Mouse (Mus musculus) stomach, embryonic 16.5 days (tissue): ENCODE measurements around the gene Ugt2b5. TPM values are rescaled to one million over a fixed set of nuclear protein-coding genes. Genes with fewer than 3 reads are reported as not detected.
"Not testable (repeated sequence)": the region's sequence is repeated elsewhere in the genome, so short reads cannot be mapped to it uniquely, and the experiment has no call there.

ENCODE experiments used
- ATAC-seq: fragments of 200-750 bp; cut with Nextera tagmentation; 2 replicates; pipeline ENCODE4 v1.8.0; 2017; ENCODE audit warnings: moderate number of reproducible peaks, moderate TSS enrichment; ENCODE audit not compliant: insufficient read depth, low FRiP score
- H3K27ac ChIP-seq: fragments of 300-500 bp; sonication (generic); 2 replicates; pipeline ENCODE4 v1.5.1; 2014; ENCODE audit warnings: low read length
- H3K27me3 ChIP-seq: fragments of 300-500 bp; sonication (generic); 2 replicates; pipeline ENCODE4 v1.6.1; 2014; ENCODE audit warnings: low read length, control low read depth, mixed read lengths; ENCODE audit not compliant: control insufficient read depth, insufficient read depth
- H3K36me3 ChIP-seq: fragments of 300-500 bp; sonication (generic); 2 replicates; pipeline ENCODE4 v1.6.1; 2014; ENCODE audit warnings: low read length; ENCODE audit not compliant: control insufficient read depth, insufficient read depth
- H3K4me1 ChIP-seq: fragments of 300-500 bp; sonication (generic); 2 replicates; pipeline ENCODE4 v1.6.1; 2014; ENCODE audit warnings: low read length, control low read depth, mixed read lengths; ENCODE audit not compliant: control insufficient read depth, insufficient read depth
- H3K4me2 ChIP-seq: fragments of 300-500 bp; sonication (generic); 2 replicates; pipeline ENCODE4 v1.6.1; 2014; ENCODE audit warnings: low read depth, low read length, mixed read lengths
- H3K4me3 ChIP-seq: fragments of 300-500 bp; sonication (generic); replicated peaks from 2 replicates; pipeline ENCODE4 v1.5.1; 2014; ENCODE audit warnings: mild to moderate bottlenecking, low read length
- H3K9ac ChIP-seq: fragments of 300-500 bp; sonication (generic); 2 replicates; pipeline ENCODE4 v1.6.1; 2014; ENCODE audit warnings: low read length
- H3K9me3 ChIP-seq: fragments of 300-500 bp; sonication (generic); replicated peaks from 2 replicates; pipeline ENCODE4 v1.6.1; 2016; ENCODE audit warnings: low read length, control low read depth; ENCODE audit not compliant: control insufficient read depth
- WGBS: fragments of 180-500 bp; shearing (Covaris S2); extraction: QIAGEN DNeasy Blood & Tissue Kit; methylation state at CpG from one replicate; pipeline ENCODE4 v1.1.7; 2014; 5-methylcytosine and 5-hydroxymethylcytosine counted together
- polyA plus RNA-seq: library from polyadenylated mRNA; unstranded; fragments of >200 nt; fragmentation: Nextera tagmentation; extraction: Ambion mirVana; gene quantifications from 2 replicates; pipeline ENCODE4 v1.2.1, GENCODE M21; 2015

The Ugt2b5 gene
- 7.7 and 12.5 TPM in 2 replicates for polyA plus RNA-seq

GRCm38 (mm10) chr5:87140196-87140595 is at the start of gene Ugt2b5:
TSS of gene Ugt2b5 (minus strand) at chr5:87140318.
- not testable (repeated sequence) for ATAC-seq, H3K27ac ChIP-seq, H3K9ac ChIP-seq, H3K27me3 ChIP-seq, H3K36me3 ChIP-seq, H3K4me3 ChIP-seq, H3K4me2 ChIP-seq, H3K9me3 ChIP-seq, H3K4me1 ChIP-seq
- 88% methylated on average over 1 of the region's 2 CpGs for WGBS

GRCm38 (mm10) chr5:87175780-87176179 is 35.7 kb upstream of the Ugt2b5 start:
- not testable (repeated sequence) for ATAC-seq, H3K36me3 ChIP-seq, H3K9me3 ChIP-seq, H3K4me2 ChIP-seq, H3K27me3 ChIP-seq, H3K27ac ChIP-seq, H3K4me1 ChIP-seq, H3K9ac ChIP-seq, H3K4me3 ChIP-seq
- WGBS: 41% methylated on average over 2 of the region's 2 CpGs

GRCm38 (mm10) chr5:87174671-87175070 is 34.6 kb upstream of the Ugt2b5 start:
- ATAC-seq: no peak
- H3K4me1 ChIP-seq: no peaks in the 10 kb centered on the region
- no peak overlapping the region for H3K27ac ChIP-seq
- no peaks in the 10 kb centered on the region for H3K9me3 ChIP-seq
- H3K27me3 ChIP-seq: no peaks in the 10 kb centered on the region
- no peak overlapping the region for H3K9ac ChIP-seq
- H3K36me3 ChIP-seq: no peaks in the 10 kb centered on the region
- H3K4me3 ChIP-seq: no peak overlapping the region
- no peak overlapping the region for H3K4me2 ChIP-seq
- 79% methylated on average over 2 of the region's 2 CpGs for WGBS

DNA sequence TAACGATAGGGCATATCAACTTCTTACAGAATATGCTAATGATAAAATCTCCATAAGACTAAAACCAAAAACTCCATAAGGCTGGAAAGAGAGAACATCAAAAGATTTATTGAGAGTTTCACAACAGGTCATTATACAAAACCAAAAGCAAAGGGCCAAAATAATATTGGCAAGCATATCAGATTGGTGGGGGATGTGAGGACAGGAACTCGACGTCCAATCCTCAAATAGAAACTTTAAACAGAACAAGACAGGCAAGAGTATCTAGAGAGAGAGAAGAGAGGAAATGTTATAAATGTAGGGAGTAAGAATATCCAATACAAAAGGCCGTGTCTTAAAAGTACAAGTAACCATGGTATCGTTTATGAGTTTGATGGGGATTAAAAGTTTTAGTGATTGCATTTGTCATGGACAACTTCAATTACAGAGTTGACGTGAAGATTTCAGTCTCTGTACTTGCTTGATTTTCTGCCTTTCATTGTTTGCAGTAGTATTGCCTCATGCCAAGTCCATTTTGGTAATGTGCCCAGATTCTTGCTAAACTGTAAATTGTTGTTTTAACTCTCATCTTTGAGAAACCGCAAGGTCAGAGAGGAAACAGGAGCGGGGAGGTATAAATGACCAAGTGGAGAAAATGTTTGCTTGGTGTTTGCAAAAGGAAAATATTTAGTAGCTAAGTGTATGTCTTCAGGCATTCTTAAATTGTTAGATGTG is 7.8 kb upstream of the Ugt2b5 start:
- Histone ChIP-seq H3K4me2 (no peak overlapping the region), H3K27me3 (no peaks in the 10 kb centered on the region), H3K36me3 (no peaks in the 10 kb centered on the region), H3K9me3 (no peaks in the 10 kb centered on the region), H3K9ac (no peak overlapping the region), H3K4me3 (no peak overlapping the region), H3K27ac (no peak overlapping the region), H3K4me1 (0 out of 2 replicates have a peak, but pooled peaks cover 1% of the 10 kb centered on the region)
- 49% methylated on average over 8 of the region's 8 CpGs for WGBS
- ATAC-seq: no peak

DNA sequence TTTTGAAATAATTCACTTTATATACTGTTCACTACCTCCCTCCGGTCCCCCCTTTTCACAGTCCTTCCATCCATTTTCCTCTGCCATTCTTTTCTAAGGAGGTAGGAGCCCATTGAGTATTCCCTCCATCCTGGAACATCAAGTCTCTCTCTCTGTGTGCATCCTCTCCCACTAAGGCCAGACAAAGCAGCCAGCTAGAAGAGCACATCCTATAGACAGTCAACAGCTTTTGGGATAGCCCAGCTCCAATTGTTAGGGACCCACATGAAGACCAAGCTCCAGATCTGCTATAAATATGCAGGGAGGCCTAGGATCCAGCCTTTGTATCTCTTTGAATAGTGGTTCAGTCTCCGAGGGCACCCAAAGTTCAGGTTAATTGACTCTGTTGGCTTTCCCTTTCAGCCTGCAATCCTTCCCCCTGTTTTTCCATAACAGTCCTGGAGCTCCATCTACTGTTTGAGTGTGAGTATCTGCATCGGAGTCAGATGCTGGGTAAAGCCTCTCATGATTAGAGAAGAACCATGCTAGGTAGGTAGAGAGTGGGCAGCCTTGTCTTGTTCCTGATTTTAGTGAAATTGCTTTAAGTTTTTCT is 2.8 kb upstream of the Ugt2b5 start:
- ATAC-seq: peak; percentile 58; the same call in 1 of the 2 replicates
- no peak overlapping the region for H3K27ac ChIP-seq
- H3K4me3 ChIP-seq: no peak overlapping the region
- H3K27me3 ChIP-seq: no peaks in the 10 kb centered on the region
- H3K9ac ChIP-seq: no peak overlapping the region
- 0 out of 2 replicates have a peak, but pooled peaks cover 3% of the 10 kb centered on the region for H3K4me1 ChIP-seq
- WGBS: 38% methylated on average over 3 of the region's 3 CpGs
- H3K4me2 ChIP-seq: no peak overlapping the region
- no peaks in the 10 kb centered on the region for H3K36me3 ChIP-seq
- no peaks in the 10 kb centered on the region for H3K9me3 ChIP-seq

- ATAC-seq, H3K27me3 ChIP-seq: not testable (repeated sequence)
- WGBS: 44% methylated on average over 1 of the region's 1 CpGs
These were observed 36.4 kb downstream of the Ugt2b5 start for GRCm38 (mm10) chr5:87103697-87104096.

GRCm38 (mm10) chr5:87092346-87093027 is 47.6 kb downstream of the Ugt2b5 start, which contains the start of gene Ugt2b36:
TSS of gene Ugt2b36 (minus strand) at chr5:87092555.
- Histone ChIP-seq H3K4me1 (no peaks in the 10 kb centered on the region), H3K4me3 (no peak within 1 kb of the TSS), H3K4me2 (no peak within 1 kb of the TSS), H3K27me3 (no peaks in the 10 kb centered on the region), H3K9ac (no peak within 1 kb of the TSS), H3K27ac (no peak within 1 kb of the TSS), H3K36me3 (no peaks in the 10 kb centered on the region), H3K9me3 (no peaks in the 10 kb centered on the region)
- peak; percentile 66 for ATAC-seq
- WGBS: 48% methylated on average over 1 of the region's 1 CpGs

More at GRCm38 (mm10) chr5:87103697-87104096, 36.4 kb downstream of the Ugt2b5 start:
- not testable (repeated sequence) for H3K36me3 ChIP-seq, H3K4me3 ChIP-seq, H3K27ac ChIP-seq, H3K9ac ChIP-seq, H3K9me3 ChIP-seq, H3K4me2 ChIP-seq, H3K4me1 ChIP-seq

- Histone ChIP-seq H3K9ac (no peak overlapping the region), H3K4me2 (no peak overlapping the region), H3K4me3 (no peak overlapping the region), H3K9me3 (no peaks in the 10 kb centered on the region), H3K27ac (no peak overlapping the region), H3K27me3 (no peaks in the 10 kb centered on the region), H3K36me3 (no peaks in the 10 kb centered on the region), H3K4me1 (no peaks in the 10 kb centered on the region)
- ATAC-seq: no peak
These were observed 49.0 kb downstream of the Ugt2b5 start for GRCm38 (mm10) chr5:87091111-87091510.

- ATAC-seq: no peak
These were observed 50.9 kb downstream of the Ugt2b5 start for GRCm38 (mm10) chr5:87089264-87089663.

More at GRCm38 (mm10) chr5:87089264-87089663, 50.9 kb downstream of the Ugt2b5 start:
- Histone ChIP-seq H3K4me3 (no peak overlapping the region), H3K27ac (no peak overlapping the region), H3K9ac (no peak overlapping the region), H3K36me3 (no peaks in the 10 kb centered on the region), H3K9me3 (no peaks in the 10 kb centered on the region), H3K4me1 (no peaks in the 10 kb centered on the region), H3K4me2 (no peak overlapping the region), H3K27me3 (no peaks in the 10 kb centered on the region)
